Mouse (Mus musculus): ENCODE results near the gene Immp2l.

DNA sequence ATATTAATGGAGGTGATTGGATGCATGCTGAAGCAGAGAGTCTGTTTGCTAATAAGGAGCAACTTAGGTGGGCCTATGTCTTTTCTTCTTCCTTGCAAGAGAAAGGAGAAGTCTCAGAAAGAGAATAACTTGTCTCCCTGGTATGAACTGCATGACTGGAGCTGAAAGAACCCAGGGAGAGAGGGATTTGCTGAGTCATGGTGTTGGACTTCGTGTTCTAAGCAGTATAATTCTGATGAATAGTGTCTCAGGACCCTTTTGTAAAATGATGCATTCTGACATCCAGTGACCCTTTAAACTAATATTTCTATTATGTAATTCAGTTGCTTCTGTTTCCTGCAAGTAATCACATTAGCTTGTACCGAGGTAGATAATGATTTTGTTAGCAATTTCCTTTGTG is 208.1 kb downstream of the Immp2l start:
- no peak for TF ChIP-seq POLR2A (IDR thresholded peaks at IDR 0.05; ENCODE audit: insufficient read length, low read depth)
- TF ChIP-seq USF1 (IDR thresholded peaks at IDR 0.05; ENCODE audit: low read depth): no peak
- no peak for TF ChIP-seq MYOG (IDR thresholded peaks at IDR 0.05; ENCODE audit: control insufficient read depth in 1 of 3, insufficient read depth in 1 of 3, insufficient read length in 2 of 3, low read depth in 2 of 3)

Measured in myocyte (in vitro differentiated cells).